ENCODE assay signal across 18 mouse cellular contexts in genomic region chr10:14207051-14207570, GRCm38 (mm10).
DNase-seq lines count a peak whose midpoint lies in the region; ATAC-seq and TF ChIP-seq lines count a peak whose summit lies in the region.
"Had no signal": no experiment of that assay in that cellular context is flagged by ENCODE, and none has a peak within 500 bp of the region (broad histone marks: within the 10 kb centered on the region; RNA-seq: fewer than 3 reads in every experiment).

No protein-coding gene starts in this region.

- H3K79me2 ChIP-seq in heart, adult 2 months (replicated peaks; ENCODE audit: control insufficient read depth, insufficient read depth, low read length), result no peaks in the 10 kb centered on the region

- H3K9me3 ChIP-seq in embryonic facial prominence, embryonic 15.5 days (replicated peaks), result no peaks in the 10 kb centered on the region
- H3K9me3 ChIP-seq in embryonic facial prominence, embryonic 10.5 days, result no peaks in the 10 kb centered on the region
- H3K9me3 ChIP-seq in heart, embryonic 10.5 days, result no peaks in the 10 kb centered on the region
- no peaks in the 10 kb centered on the region for H3K9me3 ChIP-seq in liver, postnatal 0 days (ENCODE audit: low read length)
- no peaks in the 10 kb centered on the region for H3K9me3 ChIP-seq in liver, embryonic 12.5 days (replicated peaks)
- H3K9me3 ChIP-seq: heart, embryonic 13.5 days; limb, embryonic 12.5 days; liver, embryonic 13.5 days; lung, embryonic 15.5 days; neural tube, embryonic 13.5 days had no signal

- no peaks in the 10 kb centered on the region for H3K27me3 ChIP-seq in embryonic facial prominence, embryonic 15.5 days
- H3K27me3 ChIP-seq in embryonic facial prominence, embryonic 10.5 days (replicated peaks; ENCODE audit: low read depth, poor library complexity, severe bottlenecking), result no peaks in the 10 kb centered on the region
- H3K27me3 ChIP-seq in heart, adult 2 months (ENCODE audit: control insufficient read depth, insufficient read depth, low read length), result no peaks in the 10 kb centered on the region
- H3K27me3 ChIP-seq in heart, embryonic 10.5 days (ENCODE audit: insufficient read depth, poor library complexity, severe bottlenecking), result no peaks in the 10 kb centered on the region
- H3K27me3 ChIP-seq in liver, postnatal 0 days (ENCODE audit: insufficient read depth, low read length), result no peaks in the 10 kb centered on the region
- H3K27me3 ChIP-seq in liver, embryonic 12.5 days (replicated peaks), result no peaks in the 10 kb centered on the region
- H3K27me3 ChIP-seq: heart, embryonic 13.5 days; limb, embryonic 12.5 days; liver, embryonic 13.5 days; lung, embryonic 15.5 days; neural tube, embryonic 13.5 days had no signal

- no peak for DNase-seq in embryonic facial prominence, embryonic 10.5 days (ENCODE audit: low spot score)
- DNase-seq in heart, adult 2 months, result no peak
- DNase-seq in heart, embryonic 10.5 days (ENCODE audit: low spot score), result no peak
- DNase-seq in liver, postnatal 0 days, result no peak
- no peak for DNase-seq in kidney, adult 8-10 months
- DNase-seq: cerebellum, adult 9-10 months; heart, postnatal 4 days; kidney, postnatal 14 days; liver, embryonic 13.5 days; right cerebral cortex, postnatal 14 days had no signal

- no peak overlapping the region for H3K4me3 ChIP-seq in embryonic facial prominence, embryonic 15.5 days (replicated peaks)
- no peak overlapping the region for H3K4me3 ChIP-seq in embryonic facial prominence, embryonic 10.5 days
- no peak overlapping the region for H3K4me3 ChIP-seq in heart, adult 2 months
- no peak overlapping the region for H3K4me3 ChIP-seq in heart, embryonic 10.5 days
- H3K4me3 ChIP-seq in liver, postnatal 0 days (ENCODE audit: low read depth, low read length), result no peak overlapping the region
- no peak overlapping the region for H3K4me3 ChIP-seq in liver, embryonic 12.5 days
- no peak overlapping the region for H3K4me3 ChIP-seq in embryonic fibroblast, embryonic 13.5 days (ENCODE audit: insufficient read depth, low read length)
- H3K4me3 ChIP-seq: heart, embryonic 13.5 days; limb, embryonic 12.5 days; liver, embryonic 13.5 days; lung, embryonic 15.5 days; neural tube, embryonic 13.5 days had no signal

- no peaks in the 10 kb centered on the region for H3K36me3 ChIP-seq in embryonic facial prominence, embryonic 15.5 days
- no peaks in the 10 kb centered on the region for H3K36me3 ChIP-seq in embryonic facial prominence, embryonic 10.5 days (replicated peaks)
- H3K36me3 ChIP-seq in heart, adult 2 months (ENCODE audit: control insufficient read depth, insufficient read depth, low read length), result no peaks in the 10 kb centered on the region
- H3K36me3 ChIP-seq in heart, embryonic 10.5 days, result no peaks in the 10 kb centered on the region
- no peaks in the 10 kb centered on the region for H3K36me3 ChIP-seq in liver, postnatal 0 days (replicated peaks; ENCODE audit: insufficient read depth, low read length)
- H3K36me3 ChIP-seq in liver, embryonic 12.5 days, result no peaks in the 10 kb centered on the region
- H3K36me3 ChIP-seq: heart, embryonic 13.5 days; limb, embryonic 12.5 days; liver, embryonic 13.5 days; lung, embryonic 15.5 days; neural tube, embryonic 13.5 days had no signal

- no peak for TF ChIP-seq EP300 in heart, adult 2 months (IDR thresholded peaks at IDR 0.05; ENCODE audit: insufficient read depth, low read depth, low read length)
- no peak for TF ChIP-seq EP300 in liver, postnatal 0 days (IDR thresholded peaks at IDR 0.05; ENCODE audit: low read depth)

- intact Hi-C loops in heart, adult 2 months (cut with DNase I), result no loop called here

- no peak for TF ChIP-seq POLR2A in heart, adult 2 months (IDR thresholded peaks at IDR 0.05; ENCODE audit: insufficient read depth, low read depth, low read length)
- no peak for TF ChIP-seq POLR2A in embryonic fibroblast, embryonic 13.5 days (IDR thresholded peaks at IDR 0.05; ENCODE audit: low read depth, low read length)

- H3K4me2 ChIP-seq in embryonic facial prominence, embryonic 15.5 days (replicated peaks), result no peak overlapping the region
- peak overlapping the region; percentile 22; the same call in 1 of the 2 replicates for H3K4me2 ChIP-seq in liver, postnatal 0 days (ENCODE audit: low read depth, low read length)
- no peak overlapping the region for H3K4me2 ChIP-seq in liver, embryonic 12.5 days
- H3K4me2 ChIP-seq: heart, embryonic 13.5 days; limb, embryonic 12.5 days; liver, embryonic 13.5 days; lung, embryonic 15.5 days; midbrain, embryonic 11.5 days; neural tube, embryonic 13.5 days had no signal

- 71% methylated on average over 5 of the region's 5 CpGs for WGBS in embryonic facial prominence, embryonic 15.5 days
- WGBS in embryonic facial prominence, embryonic 10.5 days, result 79% methylated on average over 5 of the region's 5 CpGs
- 81% methylated on average over 5 of the region's 5 CpGs for WGBS in heart, adult 2 months
- WGBS in heart, embryonic 10.5 days, result 77% methylated on average over 5 of the region's 5 CpGs
- WGBS in liver, postnatal 0 days (ENCODE audit: insufficient replicate concordance), result 68% methylated on average over 5 of the region's 5 CpGs
- 64% methylated on average over 5 of the region's 5 CpGs for WGBS in liver, embryonic 12.5 days (ENCODE audit: insufficient replicate concordance)

- peaks cover 23% of the 10 kb centered on the region for H3K4me1 ChIP-seq in embryonic facial prominence, embryonic 15.5 days
- 0 out of 2 replicates have a peak, but pooled peaks cover 7% of the 10 kb centered on the region for H3K4me1 ChIP-seq in embryonic facial prominence, embryonic 10.5 days
- peaks cover 3% of the 10 kb centered on the region; the same call in 1 of the 2 replicates for H3K4me1 ChIP-seq in heart, adult 2 months (ENCODE audit: control insufficient read depth, insufficient read depth, low read length)
- peaks cover 3% of the 10 kb centered on the region; the same call in 1 of the 2 replicates for H3K4me1 ChIP-seq in heart, embryonic 10.5 days
- peaks cover 5% of the 10 kb centered on the region for H3K4me1 ChIP-seq in liver, postnatal 0 days (ENCODE audit: insufficient read depth)
- no peaks in the 10 kb centered on the region for H3K4me1 ChIP-seq in liver, embryonic 12.5 days
- H3K4me1 ChIP-seq in embryonic fibroblast, embryonic 13.5 days (ENCODE audit: control insufficient read depth, insufficient read depth, low read length), result peaks cover 3% of the 10 kb centered on the region
- H3K4me1 ChIP-seq: limb, embryonic 12.5 days; liver, embryonic 13.5 days; neural tube, embryonic 13.5 days had no signal

- 0 out of 2 replicates have a peak overlapping the region, but pooled peaks have one; percentile 41 for H3K27ac ChIP-seq in embryonic facial prominence, embryonic 15.5 days (replicated peaks)
- no peak overlapping the region for H3K27ac ChIP-seq in embryonic facial prominence, embryonic 10.5 days (replicated peaks)
- H3K27ac ChIP-seq in heart, adult 2 months, result peak overlapping the region; percentile 53
- no peak overlapping the region for H3K27ac ChIP-seq in heart, embryonic 10.5 days
- H3K27ac ChIP-seq in liver, postnatal 0 days (ENCODE audit: low read depth), result no peak overlapping the region
- no peak overlapping the region for H3K27ac ChIP-seq in liver, embryonic 12.5 days
- H3K27ac ChIP-seq in embryonic fibroblast, embryonic 13.5 days (ENCODE audit: insufficient read depth, low read length), result peak overlapping the region; percentile 89
- H3K27ac ChIP-seq: heart, embryonic 13.5 days; limb, embryonic 12.5 days; liver, embryonic 13.5 days; lung, embryonic 15.5 days; neural tube, embryonic 13.5 days had no signal

- ATAC-seq in embryonic facial prominence, embryonic 15.5 days (ENCODE audit: insufficient number of reproducible peaks, low FRiP score, low TSS enrichment, low read depth), result no peak
- ATAC-seq in liver, postnatal 0 days, result no peak
- no peak for ATAC-seq in liver, embryonic 12.5 days

- no peak overlapping the region for H3K9ac ChIP-seq in embryonic facial prominence, embryonic 15.5 days
- no peak overlapping the region for H3K9ac ChIP-seq in heart, adult 2 months (ENCODE audit: low read depth, low read length)
- H3K9ac ChIP-seq in liver, postnatal 0 days (replicated peaks), result no peak overlapping the region
- H3K9ac ChIP-seq in liver, embryonic 12.5 days, result no peak overlapping the region
- H3K9ac ChIP-seq: heart, embryonic 13.5 days; limb, embryonic 12.5 days; liver, embryonic 13.5 days; lung, embryonic 15.5 days; neural tube, embryonic 13.5 days had no signal

- TF ChIP-seq CTCF in heart, adult 2 months (IDR thresholded peaks at IDR 0.05), result no peak
- no peak for TF ChIP-seq CTCF in liver, postnatal 0 days (IDR thresholded peaks at IDR 0.05; ENCODE audit: low read depth)
- no peak for TF ChIP-seq CTCF in embryonic fibroblast, embryonic 13.5 days (IDR thresholded peaks at IDR 0.05; ENCODE audit: borderline replicate concordance, insufficient read depth, low read length)

Comparison
In these comparisons a context has a peak if more than half of its experiments do, and no peak if none do; other contexts are left out.
1. H3K27ac ChIP-seq: peak in embryonic facial prominence, embryonic 15.5 days (single experiment), heart, adult 2 months (single experiment) and embryonic fibroblast, embryonic 13.5 days (single experiment); none in embryonic facial prominence, embryonic 10.5 days (single experiment), heart, embryonic 10.5 days (single experiment), liver, postnatal 0 days (single experiment) and liver, embryonic 12.5 days (single experiment).